Mouse (Mus musculus) MEL-GATA-1-ER (cell line): ENCODE measurements around the gene Zfp972.
"Not testable (repeated sequence)": the region's sequence is repeated elsewhere in the genome, so short reads cannot be mapped to it uniquely, and the experiment has no call there.

Experiments used
- DNase-seq: peaks from one replicate; pipeline ENCODE4 v3.0.0-alpha.2; 2012; ENCODE audit warnings: low read depth; ENCODE audit errors: extremely low read depth

Gene Zfp972

DNA sequence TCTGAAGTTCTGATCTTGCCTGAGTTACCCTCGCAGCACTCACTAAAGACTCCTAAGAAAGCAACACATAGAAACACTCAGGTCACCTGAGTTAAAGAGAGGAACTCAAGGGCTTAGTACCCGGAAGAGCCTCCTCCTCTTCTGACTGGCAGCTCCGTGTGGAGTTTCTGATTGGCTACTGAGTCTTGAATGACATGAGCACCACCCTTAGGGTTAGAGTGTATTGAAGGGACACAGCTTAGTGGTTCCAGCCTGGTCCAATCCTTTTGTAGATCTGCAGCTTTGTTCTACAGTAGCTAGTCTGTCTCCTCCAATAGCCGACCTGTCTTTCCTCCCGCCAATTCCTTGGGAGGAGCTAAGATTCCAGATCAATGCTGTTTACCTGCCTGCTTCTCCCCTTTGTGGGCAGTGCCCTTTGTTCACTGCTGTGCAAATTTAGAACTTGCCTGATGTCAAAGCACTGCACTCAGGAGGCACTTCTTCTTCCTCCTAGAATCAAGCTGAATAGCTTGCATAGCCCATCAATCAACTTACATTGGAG lies at the start of gene Zfp972:
TSS of gene Zfp972 (minus strand) at position 51 of the 541 bp plus-strand sequence.
- DNase-seq, result not testable (repeated sequence)

DNA sequence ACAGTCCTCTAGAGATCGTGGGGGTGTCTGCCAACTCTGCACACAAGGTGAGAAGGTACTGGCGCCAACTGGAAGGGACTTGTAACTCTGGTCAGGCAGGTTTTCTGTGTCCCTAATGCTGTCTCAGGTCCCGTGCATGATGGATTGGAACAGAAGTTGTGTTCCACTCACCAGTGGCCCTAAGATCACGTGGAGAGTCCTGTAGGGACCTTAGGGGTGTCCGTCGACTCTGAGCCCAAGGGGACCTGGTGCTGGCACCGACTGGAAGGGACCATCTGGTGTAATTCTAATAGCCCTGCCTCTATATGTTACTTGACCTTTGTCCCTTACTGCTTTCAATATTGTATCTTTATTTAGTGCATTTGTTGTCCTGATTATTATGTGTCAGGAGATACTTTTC lies 49.4 kb upstream of the Zfp972 start:
- not testable (repeated sequence) for DNase-seq

DNA sequence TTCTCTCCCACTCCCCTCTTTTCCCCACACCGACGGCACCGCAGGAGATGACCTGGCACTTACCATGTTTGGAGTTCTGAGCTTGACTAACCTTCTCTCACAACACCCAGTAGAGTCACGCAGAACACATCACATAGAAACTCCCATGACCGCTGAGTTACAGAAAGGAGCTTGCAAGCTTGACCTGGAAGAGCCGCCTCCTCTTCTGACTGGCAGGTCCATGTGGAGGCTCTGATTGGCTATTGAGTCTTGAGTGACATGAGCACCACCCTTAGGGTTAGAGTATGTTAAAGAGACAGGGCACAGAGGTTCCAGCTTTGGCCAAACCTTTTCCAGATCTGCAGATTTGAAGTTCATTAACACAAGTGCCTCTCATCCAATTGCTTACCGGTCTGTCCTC lies 31.7 kb upstream of the Zfp972 start, which contains the start of gene Gm14326:
TSS of gene Gm14326 (minus strand) at position 153 of the 400 bp plus-strand sequence.
- DNase-seq, result not testable (repeated sequence)

DNA sequence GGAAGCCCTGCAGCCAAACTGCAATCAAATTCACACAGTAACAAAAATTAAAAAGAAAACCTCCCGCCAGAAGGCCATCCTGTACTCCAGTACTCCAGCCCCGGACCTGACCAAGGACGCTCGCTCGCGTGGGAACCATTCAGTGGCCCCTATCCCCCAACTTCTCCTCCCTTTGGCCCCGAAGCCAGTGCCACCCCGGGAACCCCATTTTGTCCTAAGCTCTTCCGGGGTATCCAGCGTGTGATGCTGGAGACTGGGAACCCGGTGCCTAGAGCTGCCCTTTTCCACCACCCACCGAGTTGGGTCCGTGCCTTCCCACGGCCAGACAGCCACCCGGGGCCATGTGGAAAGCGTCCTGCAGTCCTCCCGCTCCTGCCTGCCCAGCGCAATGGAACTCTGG lies 31.3 kb upstream of the Zfp972 start:
- DNase-seq, result not testable (repeated sequence)

DNA sequence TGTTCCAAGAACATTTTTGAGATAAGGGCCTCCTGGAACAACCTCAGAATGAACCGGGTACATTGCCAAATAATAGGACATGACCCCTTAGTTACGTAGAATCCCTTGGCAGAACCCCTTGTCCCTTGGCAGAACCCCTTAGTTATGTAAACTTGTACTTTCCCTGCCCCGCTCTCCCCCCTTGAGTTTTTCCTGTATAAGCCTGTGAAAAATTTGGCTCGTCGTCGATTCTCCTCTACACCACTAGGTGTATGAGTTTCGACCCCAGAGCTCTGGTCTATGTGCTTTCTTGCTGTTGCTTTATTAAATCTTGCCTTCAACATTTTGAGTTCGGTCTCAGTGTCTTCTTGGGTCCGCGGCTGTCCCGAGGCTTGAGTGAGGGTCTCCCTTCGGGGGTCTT lies 22.1 kb downstream of the Zfp972 start:
- not testable (repeated sequence) for DNase-seq

DNA sequence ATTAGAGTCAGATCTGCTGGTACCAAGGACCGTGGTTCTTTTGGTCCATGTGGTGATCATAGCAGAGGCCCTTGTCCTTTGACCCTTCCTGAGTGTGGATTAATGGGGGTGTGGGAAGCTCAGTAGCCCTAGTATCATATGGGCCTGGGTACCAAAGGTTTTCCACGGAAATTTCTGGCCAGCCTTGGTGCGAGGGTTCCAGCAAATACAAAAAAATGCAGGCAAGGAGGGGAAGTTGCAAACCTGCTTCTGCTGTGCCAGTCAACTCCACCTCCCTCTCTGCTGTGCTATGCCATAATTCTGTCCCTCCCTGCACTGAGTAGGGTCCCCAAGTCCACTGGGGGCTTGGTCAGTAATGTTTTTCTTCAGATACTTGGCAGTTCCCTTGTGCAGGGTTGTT lies 27.2 kb downstream of the Zfp972 start:
- DNase-seq, result not testable (repeated sequence)

DNA sequence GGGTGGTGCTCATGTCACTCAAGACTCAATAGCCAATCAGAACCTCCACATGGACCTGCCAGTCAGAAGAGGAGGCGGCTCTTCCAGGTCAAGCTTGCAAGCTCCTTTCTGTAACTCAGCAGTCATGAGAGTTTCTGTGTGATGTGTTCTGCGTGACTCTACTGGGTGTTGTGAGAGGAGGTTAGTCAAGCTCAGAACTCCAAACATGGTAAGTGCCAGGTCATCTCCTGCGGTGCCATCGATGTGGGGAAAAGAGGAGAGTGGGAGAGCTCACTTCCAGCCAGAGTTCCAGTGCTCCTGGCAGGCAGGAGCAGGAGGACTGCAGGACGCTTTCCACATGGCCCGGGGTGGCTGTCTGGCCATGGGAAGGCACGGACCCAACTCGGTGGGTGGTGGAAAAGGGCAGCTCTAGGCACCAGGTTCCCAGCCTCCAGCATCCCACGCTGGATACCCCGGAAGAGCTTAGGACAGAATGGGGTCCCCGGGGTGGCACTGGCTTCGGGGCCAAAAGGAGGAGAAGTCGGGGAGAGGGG lies 28.3 kb downstream of the Zfp972 start, which contains the start of gene Gm14327:
TSS of gene Gm14327 (plus strand) at position 51 of the 533 bp plus-strand sequence.
- not testable (repeated sequence) for DNase-seq

DNA sequence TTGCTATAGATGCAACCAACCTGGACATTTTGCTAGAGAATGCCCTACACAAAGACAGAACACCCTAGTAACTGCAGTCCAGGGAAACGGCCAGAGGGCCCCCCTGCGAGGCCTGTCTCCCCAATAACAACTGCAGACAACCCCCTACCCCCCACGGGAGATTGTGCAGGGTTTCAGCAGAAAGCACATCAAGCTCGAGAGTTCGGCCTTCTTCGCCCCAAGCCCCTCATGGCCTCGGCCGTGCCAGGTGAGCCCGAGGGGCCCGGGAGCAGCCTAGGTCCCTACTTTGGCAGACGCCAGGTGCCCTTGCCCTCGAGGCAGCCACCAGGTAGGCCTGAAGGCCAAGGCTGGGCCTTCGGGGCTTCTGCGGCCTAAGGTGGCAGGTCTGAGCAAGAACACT lies 37.7 kb downstream of the Zfp972 start:
- not testable (repeated sequence) for DNase-seq

DNA sequence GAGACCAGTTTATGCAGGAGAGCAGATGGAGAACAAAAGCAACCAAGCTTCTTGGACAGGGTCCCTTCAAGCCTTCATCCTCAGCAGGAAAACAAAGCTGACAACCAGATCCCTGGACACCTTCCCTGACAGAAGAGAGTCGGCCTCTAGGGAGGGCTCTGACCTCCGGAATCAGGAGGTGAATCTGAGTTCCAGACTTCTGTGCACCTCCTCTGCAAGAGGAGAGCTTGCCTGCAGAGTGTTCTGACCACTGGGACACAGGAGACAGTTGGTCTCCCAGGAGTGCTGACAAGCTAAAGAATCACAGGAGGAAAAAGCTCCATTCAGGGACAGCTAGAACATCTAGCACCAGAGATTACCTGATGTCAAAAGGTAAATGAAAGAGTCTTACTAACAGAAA lies 63.2 kb downstream of the Zfp972 start:
- DNase-seq, result not testable (repeated sequence)
